Mouse (Mus musculus) testis, adult 2 months (tissue): ENCODE results near the gene Gm16503.

Source experiments
- CTCF ChIP-seq: fragments of 200-500 bp; IDR thresholded peaks from 2 replicates; pipeline ENCODE4 v1.5.1; 2012; ENCODE audit warnings: low read depth, mild to moderate bottlenecking, inconsistent platforms, low read length, moderate library complexity; ENCODE audit not compliant: control insufficient read depth, insufficient read depth, insufficient replicate concordance
- POLR2A ChIP-seq: fragments of 200-500 bp; IDR thresholded peaks from 2 replicates; pipeline ENCODE4 v1.6.1; 2012; ENCODE audit warnings: low read depth, mild to moderate bottlenecking, inconsistent platforms, low read length, moderate library complexity; ENCODE audit not compliant: control insufficient read depth

DNA sequence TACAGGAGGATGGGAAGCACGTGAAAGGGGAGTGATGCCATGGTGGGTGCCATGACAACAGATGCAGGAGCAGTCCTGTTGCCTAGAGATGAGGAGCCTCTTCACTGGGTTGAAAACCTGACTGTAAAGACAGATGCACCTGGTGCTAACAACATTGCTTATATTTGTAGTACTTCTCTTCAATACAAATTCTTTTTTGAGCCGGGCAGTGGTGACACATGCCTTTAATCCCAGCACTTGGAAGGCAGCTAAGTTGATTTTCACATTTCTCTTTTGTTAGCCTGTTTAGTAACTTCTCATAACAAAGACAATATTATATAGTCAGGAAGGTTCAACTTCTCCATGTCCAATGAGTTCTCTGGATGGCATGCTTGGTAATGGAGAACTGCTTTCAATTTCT is 21.0 kb upstream of the Gm16503 start:
- TF ChIP-seq POLR2A (no peak), CTCF (no peak)
